Mouse (Mus musculus): ENCODE data around the gene Gm17657. TPM values are rescaled to one million over a fixed set of nuclear protein-coding genes. Genes with fewer than 3 reads are reported as not detected.

Gene Gm17657
- polyA plus RNA-seq, 1 experiment from 2014 or later, result not detected

- 61% methylated on average over 14 of the region's 14 CpGs for WGBS
- H3K4me3 ChIP-seq (ENCODE audit: low read depth, low read length), result no peak overlapping the region
- H3K27ac ChIP-seq (ENCODE audit: low read length), result no peak overlapping the region
- H3K4me2 ChIP-seq (replicated peaks; ENCODE audit: low read depth, low read length), result no peak overlapping the region
- no peaks in the 10 kb centered on the region for H3K27me3 ChIP-seq (ENCODE audit: control insufficient read depth, insufficient read depth, low read length)
- ATAC-seq (ENCODE audit: insufficient number of reproducible peaks, insufficient read depth, low FRiP score, low read depth), result no peak
- no peaks in the 10 kb centered on the region for H3K4me1 ChIP-seq (ENCODE audit: control insufficient read depth, insufficient read depth, low read length)
- H3K9ac ChIP-seq (replicated peaks; ENCODE audit: low read depth, low read length), result no peak overlapping the region
- H3K9me3 ChIP-seq (ENCODE audit: control insufficient read depth, low read depth, low read length), result no peaks in the 10 kb centered on the region
- H3K36me3 ChIP-seq (ENCODE audit: control insufficient read depth, insufficient read depth, low read length), result no peaks in the 10 kb centered on the region
Observed at GRCm38 (mm10) chr17:29541419-29541818, 8.0 kb downstream of the Gm17657 start.

- ATAC-seq (ENCODE audit: insufficient number of reproducible peaks, insufficient read depth, low FRiP score, low read depth), result no peak
- Histone ChIP-seq H3K9me3 (ENCODE audit: control insufficient read depth, low read depth, low read length) (no peaks in the 10 kb centered on the region), H3K4me1 (ENCODE audit: control insufficient read depth, insufficient read depth, low read length) (no peaks in the 10 kb centered on the region), H3K9ac (replicated peaks; ENCODE audit: low read depth, low read length) (no peak overlapping the region), H3K36me3 (ENCODE audit: control insufficient read depth, insufficient read depth, low read length) (no peaks in the 10 kb centered on the region), H3K27me3 (ENCODE audit: control insufficient read depth, insufficient read depth, low read length) (no peaks in the 10 kb centered on the region), H3K4me3 (ENCODE audit: low read depth, low read length) (no peak overlapping the region), H3K4me2 (replicated peaks; ENCODE audit: low read depth, low read length) (no peak overlapping the region), H3K27ac (ENCODE audit: low read length) (no peak overlapping the region)
- WGBS, result 83% methylated on average over 8 of the region's 8 CpGs
Observed at GRCm38 (mm10) chr17:29540426-29540825, 9.0 kb downstream of the Gm17657 start.

DNA sequence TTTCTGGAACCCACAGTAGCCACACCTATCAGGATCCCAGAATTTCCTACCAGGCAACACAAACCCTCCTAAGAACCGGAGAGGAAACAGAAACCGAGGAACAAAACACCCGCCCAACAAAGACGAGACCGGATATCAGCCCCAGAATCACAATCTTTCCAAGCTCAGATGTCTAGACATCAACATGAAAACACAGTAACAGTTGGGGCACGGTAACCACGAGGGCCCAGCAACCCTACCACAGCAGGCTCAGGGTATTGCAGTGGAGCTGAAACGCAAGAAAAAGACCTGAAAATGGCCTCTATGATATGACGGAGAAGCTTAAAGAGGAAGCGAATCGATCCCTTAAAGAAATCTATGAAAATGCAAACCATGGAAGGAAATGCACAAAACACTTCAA, 15.6 kb downstream of the Gm17657 start:
- no peaks in the 10 kb centered on the region for H3K4me1 ChIP-seq (ENCODE audit: control insufficient read depth, insufficient read depth, low read length)
- H3K27ac ChIP-seq (ENCODE audit: low read length), result no peak overlapping the region
- 91% methylated on average over 11 of the region's 11 CpGs for WGBS
- H3K9ac ChIP-seq (replicated peaks; ENCODE audit: low read depth, low read length), result no peak overlapping the region
- no peaks in the 10 kb centered on the region for H3K36me3 ChIP-seq (ENCODE audit: control insufficient read depth, insufficient read depth, low read length)
- ATAC-seq (ENCODE audit: insufficient number of reproducible peaks, insufficient read depth, low FRiP score, low read depth), result no peak
- H3K27me3 ChIP-seq (ENCODE audit: control insufficient read depth, insufficient read depth, low read length), result no peaks in the 10 kb centered on the region
- H3K4me3 ChIP-seq (ENCODE audit: low read depth, low read length), result no peak overlapping the region
- no peaks in the 10 kb centered on the region; the same call in 1 of the 2 replicates for H3K9me3 ChIP-seq (ENCODE audit: control insufficient read depth, low read depth, low read length)
- H3K4me2 ChIP-seq (replicated peaks; ENCODE audit: low read depth, low read length), result no peak overlapping the region

GRCm38 (mm10) chr17:29531757-29532384, 17.6 kb downstream of the Gm17657 start:
- no peak overlapping the region for H3K9ac ChIP-seq (replicated peaks; ENCODE audit: low read depth, low read length)
- ATAC-seq (ENCODE audit: insufficient number of reproducible peaks, insufficient read depth, low FRiP score, low read depth), result no peak
- no peak overlapping the region for H3K27ac ChIP-seq (ENCODE audit: low read length)
- no peaks in the 10 kb centered on the region; the same call in 1 of the 2 replicates for H3K9me3 ChIP-seq (ENCODE audit: control insufficient read depth, low read depth, low read length)
- H3K4me2 ChIP-seq (replicated peaks; ENCODE audit: low read depth, low read length), result no peak overlapping the region
- H3K36me3 ChIP-seq (ENCODE audit: control insufficient read depth, insufficient read depth, low read length), result no peaks in the 10 kb centered on the region
- H3K27me3 ChIP-seq (ENCODE audit: control insufficient read depth, insufficient read depth, low read length), result no peaks in the 10 kb centered on the region
- WGBS, result 63% methylated on average over 10 of the region's 10 CpGs
- H3K4me1 ChIP-seq (ENCODE audit: control insufficient read depth, insufficient read depth, low read length), result no peaks in the 10 kb centered on the region
- no peak overlapping the region for H3K4me3 ChIP-seq (ENCODE audit: low read depth, low read length)

DNA sequence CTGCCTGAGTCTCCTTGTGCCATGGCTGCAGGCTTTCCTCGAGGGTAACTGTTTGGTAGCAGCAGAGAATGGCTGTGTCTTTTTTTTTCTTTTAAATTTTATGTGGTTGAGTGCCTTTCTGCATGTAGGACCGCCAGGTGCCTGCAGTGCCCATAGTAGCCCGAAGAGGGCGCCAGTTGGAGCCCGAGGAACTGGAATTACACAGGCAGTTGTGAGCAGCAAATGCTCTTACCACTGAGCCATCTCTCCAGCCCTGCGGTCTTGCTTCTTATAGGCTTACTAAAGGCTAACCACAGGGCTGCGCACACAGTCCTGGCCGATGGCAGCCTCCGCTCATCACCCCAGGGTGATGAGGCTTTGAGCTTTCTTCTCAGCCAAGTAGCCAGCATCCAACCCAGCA, 18.2 kb downstream of the Gm17657 start:
- H3K9ac ChIP-seq (replicated peaks; ENCODE audit: low read depth, low read length), result no peak overlapping the region
- WGBS, result 74% methylated on average over 9 of the region's 9 CpGs
- H3K4me3 ChIP-seq (ENCODE audit: low read depth, low read length), result no peak overlapping the region
- no peaks in the 10 kb centered on the region for H3K27me3 ChIP-seq (ENCODE audit: control insufficient read depth, insufficient read depth, low read length)
- H3K36me3 ChIP-seq (ENCODE audit: control insufficient read depth, insufficient read depth, low read length), result no peaks in the 10 kb centered on the region
- H3K9me3 ChIP-seq (ENCODE audit: control insufficient read depth, low read depth, low read length), result no peaks in the 10 kb centered on the region; the same call in 1 of the 2 replicates
- H3K27ac ChIP-seq (ENCODE audit: low read length), result no peak overlapping the region
- no peaks in the 10 kb centered on the region for H3K4me1 ChIP-seq (ENCODE audit: control insufficient read depth, insufficient read depth, low read length)
- no peak overlapping the region for H3K4me2 ChIP-seq (replicated peaks; ENCODE audit: low read depth, low read length)
- no peak for ATAC-seq (ENCODE audit: insufficient number of reproducible peaks, insufficient read depth, low FRiP score, low read depth)

DNA sequence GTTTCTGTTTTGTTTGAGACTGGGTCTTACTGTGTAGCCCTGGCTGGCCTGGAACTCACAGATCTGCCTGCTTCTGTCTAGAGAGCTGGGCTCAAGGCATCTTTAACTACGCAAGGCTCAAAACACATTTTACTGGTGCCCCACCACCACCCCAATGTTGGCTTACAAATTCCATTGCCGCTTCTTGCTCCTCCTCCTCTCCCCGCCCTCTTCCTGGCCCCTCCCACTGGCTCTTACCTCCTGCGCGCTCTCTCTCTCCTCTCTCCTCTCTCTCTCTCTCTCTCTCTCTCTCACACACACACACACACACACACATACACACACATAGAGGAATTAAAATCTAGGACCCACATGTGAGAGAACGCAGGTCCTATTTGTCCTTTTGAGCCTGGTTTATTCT, 18.9 kb downstream of the Gm17657 start:
- ATAC-seq (ENCODE audit: insufficient number of reproducible peaks, insufficient read depth, low FRiP score, low read depth), result no peak
- Histone ChIP-seq H3K4me2 (replicated peaks; ENCODE audit: low read depth, low read length) (no peak overlapping the region), H3K4me1 (ENCODE audit: control insufficient read depth, insufficient read depth, low read length) (no peaks in the 10 kb centered on the region), H3K9ac (replicated peaks; ENCODE audit: low read depth, low read length) (no peak overlapping the region), H3K9me3 (ENCODE audit: control insufficient read depth, low read depth, low read length) (no peaks in the 10 kb centered on the region; the same call in 1 of the 2 replicates), H3K27me3 (ENCODE audit: control insufficient read depth, insufficient read depth, low read length) (no peaks in the 10 kb centered on the region), H3K4me3 (ENCODE audit: low read depth, low read length) (no peak overlapping the region), H3K27ac (ENCODE audit: low read length) (no peak overlapping the region), H3K36me3 (ENCODE audit: control insufficient read depth, insufficient read depth, low read length) (no peaks in the 10 kb centered on the region)
- WGBS, result 75% methylated on average over 6 of the region's 6 CpGs

DNA sequence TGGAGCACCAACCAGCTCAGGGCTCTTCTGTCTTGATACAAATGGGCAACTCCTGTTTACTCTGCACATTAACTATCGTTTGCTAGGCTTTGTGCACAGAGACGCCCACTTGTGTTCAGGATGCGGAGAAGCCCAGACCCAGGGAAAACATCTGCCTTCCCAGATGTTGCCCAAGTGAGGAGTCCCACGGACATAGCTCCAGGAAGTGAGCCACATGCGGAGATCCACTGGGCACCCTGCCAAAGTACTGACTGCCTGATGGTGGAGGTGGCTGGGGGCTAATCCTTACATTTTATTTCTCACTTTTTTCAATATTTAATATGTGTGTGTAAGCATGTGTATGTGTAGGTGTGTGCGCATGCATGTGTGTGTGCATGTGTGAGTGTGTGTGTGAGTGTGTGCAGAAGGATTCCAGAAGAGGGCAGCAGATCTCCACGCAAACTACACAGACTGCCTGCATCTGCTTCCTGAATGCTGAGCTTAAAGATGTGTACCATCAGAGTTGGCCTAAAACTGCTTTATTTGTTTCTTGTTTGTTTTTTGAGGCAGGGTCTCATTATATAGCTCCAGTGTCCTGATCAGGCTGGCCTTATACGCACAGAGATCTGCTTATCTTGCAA, 20.8 kb downstream of the Gm17657 start:
- Histone ChIP-seq H3K36me3 (ENCODE audit: control insufficient read depth, insufficient read depth, low read length) (no peaks in the 10 kb centered on the region), H3K27me3 (ENCODE audit: control insufficient read depth, insufficient read depth, low read length) (no peaks in the 10 kb centered on the region), H3K4me3 (ENCODE audit: low read depth, low read length) (no peak overlapping the region), H3K9ac (replicated peaks; ENCODE audit: low read depth, low read length) (no peak overlapping the region), H3K27ac (ENCODE audit: low read length) (no peak overlapping the region), H3K9me3 (ENCODE audit: control insufficient read depth, low read depth, low read length) (no peaks in the 10 kb centered on the region), H3K4me1 (ENCODE audit: control insufficient read depth, insufficient read depth, low read length) (no peaks in the 10 kb centered on the region), H3K4me2 (replicated peaks; ENCODE audit: low read depth, low read length) (no peak overlapping the region)
- ATAC-seq (ENCODE audit: insufficient number of reproducible peaks, insufficient read depth, low FRiP score, low read depth), result no peak
- whole genome bisulfite sequencing, result 69% methylated on average over 8 of the region's 8 CpGs

GRCm38 (mm10) chr17:29525613-29526012, 23.8 kb downstream of the Gm17657 start:
- no peak for ATAC-seq (ENCODE audit: insufficient number of reproducible peaks, insufficient read depth, low FRiP score, low read depth)
- WGBS, result 73% methylated on average over 2 of the region's 2 CpGs
- H3K9me3 ChIP-seq (ENCODE audit: control insufficient read depth, low read depth, low read length), result no peaks in the 10 kb centered on the region

GRCm38 (mm10) chr17:29519731-29520130, 29.7 kb downstream of the Gm17657 start:
- no peaks in the 10 kb centered on the region for H3K4me1 ChIP-seq (ENCODE audit: control insufficient read depth, insufficient read depth, low read length)
- H3K27ac ChIP-seq (ENCODE audit: low read length), result no peak overlapping the region
- no peak overlapping the region for H3K9ac ChIP-seq (replicated peaks; ENCODE audit: low read depth, low read length)
- no peaks in the 10 kb centered on the region for H3K36me3 ChIP-seq (ENCODE audit: control insufficient read depth, insufficient read depth, low read length)
- ATAC-seq (ENCODE audit: insufficient number of reproducible peaks, insufficient read depth, low FRiP score, low read depth), result no peak
- H3K27me3 ChIP-seq (ENCODE audit: control insufficient read depth, insufficient read depth, low read length), result no peaks in the 10 kb centered on the region
- H3K4me2 ChIP-seq (replicated peaks; ENCODE audit: low read depth, low read length), result no peak overlapping the region
- no peak overlapping the region for H3K4me3 ChIP-seq (ENCODE audit: low read depth, low read length)
- H3K9me3 ChIP-seq (ENCODE audit: control insufficient read depth, low read depth, low read length), result no peaks in the 10 kb centered on the region
- 75% methylated on average over 8 of the region's 8 CpGs for WGBS

More at GRCm38 (mm10) chr17:29525613-29526012, 23.8 kb downstream of the Gm17657 start:
- Histone ChIP-seq H3K4me2 (replicated peaks; ENCODE audit: low read depth, low read length) (no peak overlapping the region), H3K4me3 (ENCODE audit: low read depth, low read length) (no peak overlapping the region), H3K9ac (replicated peaks; ENCODE audit: low read depth, low read length) (no peak overlapping the region), H3K27ac (ENCODE audit: low read length) (no peak overlapping the region), H3K36me3 (ENCODE audit: control insufficient read depth, insufficient read depth, low read length) (no peaks in the 10 kb centered on the region), H3K4me1 (ENCODE audit: control insufficient read depth, insufficient read depth, low read length) (no peaks in the 10 kb centered on the region), H3K27me3 (ENCODE audit: control insufficient read depth, insufficient read depth, low read length) (no peaks in the 10 kb centered on the region)

Data from stomach, embryonic 14.5 days (tissue).